Mouse (Mus musculus) effector memory CD4-positive, alpha-beta T cell, adult 5 months (primary cell): ENCODE measurements around the gene Rnf150. TPM values are rescaled to one million over a fixed set of nuclear protein-coding genes. Genes with fewer than 3 reads are reported as not detected.

Experiments used
- polyA plus RNA-seq: library from polyadenylated mRNA; unstranded; fragments of 100-300 nt; shearing (Covaris generic); gene quantifications from one replicate; pipeline ENCODE4 v1.2.1, GENCODE M21; 2017

Rnf150 gene
- polyA plus RNA-seq: 0.04 TPM

GRCm38 (mm10) chr8:82863041-82863744 is at the start of gene Rnf150:
Gene Rnf150, plus strand, starts transcription at chr8:82863356.

Other genes with a start within 250 kb of the Rnf150 start
- 92.5 TPM for gene Zfp330, start 89.2 kb upstream of the Rnf150 start, polyA plus RNA-seq